In the genomic region with DNA sequence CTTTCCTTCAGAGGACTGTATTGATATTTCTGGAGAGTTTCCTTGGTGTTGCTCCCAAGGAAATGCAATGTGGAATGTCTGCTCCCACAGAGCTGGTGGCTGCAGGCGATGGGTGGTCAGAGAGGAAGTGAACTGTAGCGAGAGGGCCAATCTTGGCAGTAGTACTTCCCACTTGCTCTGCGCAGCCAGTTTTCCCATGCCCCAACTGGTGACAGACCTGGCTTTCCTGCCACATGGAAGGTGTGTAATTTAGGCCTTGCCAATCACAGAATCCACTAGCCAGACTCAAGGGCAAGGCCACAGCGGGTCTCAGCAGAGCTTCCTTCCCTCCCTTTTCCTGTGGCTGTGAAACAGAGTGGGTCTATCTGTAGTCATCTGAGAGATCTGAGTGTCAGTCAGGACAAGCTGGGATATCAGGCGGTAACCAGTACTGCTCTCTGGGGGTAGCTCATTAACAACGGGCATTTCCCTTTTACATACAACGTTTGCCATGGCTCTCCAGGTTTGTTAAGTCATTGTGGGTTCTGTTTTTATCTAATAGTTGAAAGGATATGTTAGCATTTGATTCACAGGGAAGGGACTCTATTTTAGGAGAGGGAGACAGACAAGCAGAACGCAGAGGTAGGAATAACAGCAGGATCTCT, we compare ENCODE assay signal across 11 mouse cellular contexts.
A peak's percentile ranks its signal among the peaks of the same experiment; 100 is the strongest.
DNase-seq lines count a peak whose midpoint lies in the region; ATAC-seq and TF ChIP-seq lines count a peak whose summit lies in the region.
"Had no signal": no experiment of that assay in that cellular context is flagged by ENCODE, and none has a peak within 500 bp of the region (broad histone marks: within the 10 kb centered on the region; RNA-seq: fewer than 3 reads in every experiment).

No protein-coding gene starts in this region.

- TF ChIP-seq CTCF in stomach, postnatal 0 days (IDR thresholded peaks at IDR 0.05; ENCODE audit: low read depth), result no peak

- ATAC-seq in forebrain, embryonic 13.5 days, result no peak
- no peak for ATAC-seq in forebrain, embryonic 11.5 days (replicated peaks; ENCODE audit: low FRiP score)
- no peak for ATAC-seq in midbrain, embryonic 16.5 days
- peak; percentile 50 for ATAC-seq in megakaryocyte progenitor cell, adult 5-6 weeks (replicated peaks; ENCODE audit: poor library complexity)
- ATAC-seq in stomach, postnatal 0 days (ENCODE audit: low FRiP score, low TSS enrichment), result no peak
- ATAC-seq: inflammation-experienced regulatory T-cells, adult 6 months had no signal

- 71% methylated on average over 8 of the region's 8 CpGs for WGBS in forebrain, embryonic 13.5 days
- 84% methylated on average over 8 of the region's 8 CpGs for WGBS in forebrain, embryonic 11.5 days
- WGBS in midbrain, embryonic 10.5 days, result 82% methylated on average over 8 of the region's 8 CpGs
- 53% methylated on average over 8 of the region's 8 CpGs for WGBS in midbrain, embryonic 16.5 days
- WGBS in stomach, postnatal 0 days, result 73% methylated on average over 8 of the region's 8 CpGs

- H3K9me3 ChIP-seq in forebrain, embryonic 13.5 days (replicated peaks), result no peaks in the 10 kb centered on the region
- no peaks in the 10 kb centered on the region for H3K9me3 ChIP-seq in forebrain, embryonic 11.5 days (ENCODE audit: control insufficient read depth, low read length)
- no peaks in the 10 kb centered on the region for H3K9me3 ChIP-seq in midbrain, embryonic 10.5 days (replicated peaks)
- no peaks in the 10 kb centered on the region for H3K9me3 ChIP-seq in midbrain, embryonic 16.5 days (replicated peaks; ENCODE audit: control insufficient read depth, low read length, poor library complexity, severe bottlenecking)
- H3K9me3 ChIP-seq in stomach, postnatal 0 days (ENCODE audit: control insufficient read depth, low read length), result no peaks in the 10 kb centered on the region

- H3K4me1 ChIP-seq in forebrain, embryonic 13.5 days, result peaks cover 47% of the 10 kb centered on the region
- H3K4me1 ChIP-seq in forebrain, embryonic 11.5 days (replicated peaks; ENCODE audit: control insufficient read depth, insufficient read depth, low read length), result peaks cover 3% of the 10 kb centered on the region; the same call in 1 of the 2 replicates
- peaks cover 28% of the 10 kb centered on the region for H3K4me1 ChIP-seq in midbrain, embryonic 10.5 days
- H3K4me1 ChIP-seq in midbrain, embryonic 16.5 days (ENCODE audit: control insufficient read depth, insufficient read depth, low read length), result peaks cover 28% of the 10 kb centered on the region
- 0 out of 2 replicates have a peak, but pooled peaks cover 3% of the 10 kb centered on the region for H3K4me1 ChIP-seq in stomach, postnatal 0 days (replicated peaks; ENCODE audit: control insufficient read depth, insufficient read depth)

- H3K36me3 ChIP-seq in forebrain, embryonic 13.5 days (ENCODE audit: poor library complexity, severe bottlenecking), result no peaks in the 10 kb centered on the region
- H3K36me3 ChIP-seq in forebrain, embryonic 11.5 days (ENCODE audit: control insufficient read depth, insufficient read depth, low read length), result no peaks in the 10 kb centered on the region
- no peaks in the 10 kb centered on the region for H3K36me3 ChIP-seq in midbrain, embryonic 10.5 days
- H3K36me3 ChIP-seq in midbrain, embryonic 16.5 days (ENCODE audit: control insufficient read depth, insufficient read depth, low read length), result no peaks in the 10 kb centered on the region
- no peaks in the 10 kb centered on the region for H3K36me3 ChIP-seq in stomach, postnatal 0 days (ENCODE audit: control insufficient read depth, insufficient read depth, low read length)

- no peak overlapping the region for H3K4me3 ChIP-seq in forebrain, embryonic 13.5 days
- no peak overlapping the region for H3K4me3 ChIP-seq in forebrain, embryonic 11.5 days (ENCODE audit: low read depth, low read length)
- H3K4me3 ChIP-seq in midbrain, embryonic 10.5 days, result no peak overlapping the region
- H3K4me3 ChIP-seq in midbrain, embryonic 16.5 days (ENCODE audit: low read depth, low read length), result no peak overlapping the region
- H3K4me3 ChIP-seq in stomach, postnatal 0 days (ENCODE audit: low read depth, low read length), result no peak overlapping the region

- no peaks in the 10 kb centered on the region for H3K27me3 ChIP-seq in forebrain, embryonic 13.5 days
- no peaks in the 10 kb centered on the region for H3K27me3 ChIP-seq in forebrain, embryonic 11.5 days (ENCODE audit: control insufficient read depth, insufficient read depth, low read length)
- H3K27me3 ChIP-seq in midbrain, embryonic 10.5 days (ENCODE audit: low read depth, poor library complexity, severe bottlenecking), result no peaks in the 10 kb centered on the region; the same call in 1 of the 2 replicates
- H3K27me3 ChIP-seq in midbrain, embryonic 16.5 days (ENCODE audit: control insufficient read depth, insufficient read depth, low read depth, low read length), result no peaks in the 10 kb centered on the region
- H3K27me3 ChIP-seq in stomach, postnatal 0 days (ENCODE audit: control insufficient read depth, insufficient read depth, low read length), result no peaks in the 10 kb centered on the region

- no peak for DNase-seq in forebrain, embryonic 11.5 days (ENCODE audit: low spot score)
- DNase-seq in midbrain, embryonic 10.5 days (ENCODE audit: low spot score), result no peak
- DNase-seq in cerebellum, postnatal 36 days, result peak; percentile 42 to 49
- no peak for DNase-seq in left cerebral cortex, postnatal 25 days (ENCODE audit: low spot score in 2 of 2)
- no peak for DNase-seq in stomach, postnatal 0 days (ENCODE audit: low spot score)
- DNase-seq: lung, adult 2 months; thymus, adult 2 months had no signal

- TF ChIP-seq EP300 in stomach, postnatal 0 days (optimal IDR thresholded peaks at IDR 0.05), result no peak

- no peak overlapping the region for H3K4me2 ChIP-seq in forebrain, embryonic 13.5 days
- H3K4me2 ChIP-seq in forebrain, embryonic 11.5 days (ENCODE audit: low read depth, low read length, severe bottlenecking), result no peak overlapping the region
- H3K4me2 ChIP-seq in midbrain, embryonic 16.5 days (ENCODE audit: low read length), result no peak overlapping the region
- no peak overlapping the region for H3K4me2 ChIP-seq in stomach, postnatal 0 days (replicated peaks; ENCODE audit: low read depth)

- intact Hi-C loops in left cerebral cortex, postnatal 25 days (cut with DNase I), result no loop called here

- peak overlapping the region; percentile 59 for H3K27ac ChIP-seq in forebrain, embryonic 13.5 days
- H3K27ac ChIP-seq in forebrain, embryonic 11.5 days (ENCODE audit: low read depth, low read length), result no peak overlapping the region
- 0 out of 2 replicates have a peak overlapping the region, but pooled peaks have one; percentile 9 for H3K27ac ChIP-seq in midbrain, embryonic 10.5 days (replicated peaks)
- H3K27ac ChIP-seq in midbrain, embryonic 16.5 days (ENCODE audit: low read length), result no peak overlapping the region
- no peak overlapping the region for H3K27ac ChIP-seq in stomach, postnatal 0 days (replicated peaks)

- no peak overlapping the region for H3K9ac ChIP-seq in forebrain, embryonic 13.5 days
- no peak overlapping the region for H3K9ac ChIP-seq in forebrain, embryonic 11.5 days (ENCODE audit: low read length)
- H3K9ac ChIP-seq in midbrain, embryonic 16.5 days (ENCODE audit: low read depth, low read length), result no peak overlapping the region
- H3K9ac ChIP-seq in stomach, postnatal 0 days (ENCODE audit: low read length), result no peak overlapping the region

Comparison
In these comparisons a context has a peak if more than half of its experiments do, and no peak if none do; other contexts are left out.
1. H3K27ac ChIP-seq: peak in forebrain, embryonic 13.5 days (single experiment) and midbrain, embryonic 10.5 days (single experiment); none in forebrain, embryonic 11.5 days (single experiment), midbrain, embryonic 16.5 days (single experiment) and stomach, postnatal 0 days (single experiment).
2. DNase-seq: peak in cerebellum, postnatal 36 days (2 of 2); none in forebrain, embryonic 11.5 days (single experiment), midbrain, embryonic 10.5 days (single experiment), left cerebral cortex, postnatal 25 days (0 of 2) and stomach, postnatal 0 days (single experiment).